Mouse (Mus musculus) liver, embryonic 12.5 days (tissue): ENCODE data around the gene Gdpd1. TPM values are rescaled to one million over a fixed set of nuclear protein-coding genes. Genes with fewer than 3 reads are reported as not detected.

Experiments
- ATAC-seq: fragments of 200-750 bp; cut with Nextera tagmentation; 2 replicates; pipeline ENCODE4 v1.8.0; 2017; ENCODE audit warnings: moderate number of reproducible peaks, mild to moderate bottlenecking, moderate library complexity
- H3K27ac ChIP-seq: fragments of 300-500 bp; sonication (generic); 2 replicates; pipeline ENCODE4 v1.5.1; 2016; ENCODE audit warnings: mild to moderate bottlenecking
- H3K27me3 ChIP-seq: fragments of 300-500 bp; sonication (generic); replicated peaks from 2 replicates; pipeline ENCODE4 v1.6.1; 2016; ENCODE audit warnings: mild to moderate bottlenecking, moderate library complexity
- H3K36me3 ChIP-seq: fragments of 300-500 bp; sonication (generic); 2 replicates; pipeline ENCODE4 v1.6.1; 2016; ENCODE audit warnings: mild to moderate bottlenecking, moderate library complexity
- H3K4me1 ChIP-seq: fragments of 300-500 bp; sonication (generic); 2 replicates; pipeline ENCODE4 v1.6.1; 2016
- H3K4me2 ChIP-seq: fragments of 300-500 bp; sonication (generic); 2 replicates; pipeline ENCODE4 v1.6.1; 2016; ENCODE audit warnings: mild to moderate bottlenecking, moderate library complexity
- H3K4me3 ChIP-seq: fragments of 300-500 bp; sonication (generic); 2 replicates; pipeline ENCODE4 v1.5.1; 2016; ENCODE audit warnings: mild to moderate bottlenecking, moderate library complexity
- H3K9ac ChIP-seq: fragments of 300-500 bp; sonication (generic); 2 replicates; pipeline ENCODE4 v1.6.1; 2016; ENCODE audit warnings: mild to moderate bottlenecking, moderate library complexity
- H3K9me3 ChIP-seq: fragments of 300-500 bp; sonication (generic); replicated peaks from 2 replicates; pipeline ENCODE4 v1.6.1; 2016; ENCODE audit warnings: mild to moderate bottlenecking, moderate library complexity
- WGBS: fragments of 180-500 bp; shearing (Covaris S2); methylation state at CpG from one replicate; pipeline ENCODE4 v1.1.7; 2016; ENCODE audit not compliant: insufficient replicate concordance; 5-methylcytosine and 5-hydroxymethylcytosine counted together
- polyA plus RNA-seq: library from polyadenylated mRNA; unstranded; fragments of >200 nt; fragmentation: Nextera tagmentation; extraction: Ambion mirVana; gene quantifications from 2 replicates; pipeline ENCODE4 v1.2.1, GENCODE M21; 2016

Gene Gdpd1
- polyA plus RNA-seq = 6.2 and 6.8 TPM in 2 replicates

DNA sequence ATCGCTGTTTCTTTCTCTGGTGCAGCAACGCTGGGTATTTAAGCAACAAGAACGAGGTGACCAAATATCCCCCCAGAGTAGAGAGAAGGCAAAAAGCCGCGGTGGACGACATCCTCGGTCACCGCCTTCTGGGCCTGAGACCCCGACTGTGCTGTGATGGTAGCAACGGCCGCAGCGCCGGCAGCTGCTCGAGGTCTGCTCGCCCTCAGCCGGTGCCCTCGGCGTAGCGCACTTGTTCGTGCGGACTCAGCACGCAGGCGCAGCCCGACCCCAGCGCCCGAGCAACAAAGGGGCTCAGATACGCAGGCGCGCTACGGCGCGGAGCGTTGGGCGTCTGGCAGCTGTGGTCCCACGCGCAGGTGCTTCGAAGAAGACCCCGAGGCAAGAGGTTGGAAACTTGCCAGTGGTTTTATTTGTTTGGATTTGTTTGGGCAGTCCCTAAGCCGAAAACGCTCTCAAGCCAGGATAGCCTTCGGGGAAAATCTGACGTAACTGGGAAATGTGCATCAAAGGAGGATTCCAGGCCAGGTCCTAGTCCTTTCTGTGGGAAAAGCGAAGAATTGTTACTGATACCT, at the start of gene Gdpd1:
Gene Gdpd1, minus strand, starts transcription at position 197 of the 575 bp plus-strand sequence.
- H3K4me2 ChIP-seq = peak within 1 kb of the TSS; percentile 100
- H3K27ac ChIP-seq = peak within 1 kb of the TSS; percentile 54; the same call in 1 of the 2 replicates
- H3K36me3 ChIP-seq = peaks cover 31% of the 10 kb centered on the region
- 2% methylated on average over 43 of the region's 43 CpGs for WGBS
- peak; percentile 94 for ATAC-seq
- peak within 1 kb of the TSS; percentile 82 for H3K9ac ChIP-seq
- H3K4me1 ChIP-seq = peaks cover 18% of the 10 kb centered on the region
- no peaks in the 10 kb centered on the region for H3K9me3 ChIP-seq
- peak within 1 kb of the TSS; percentile 76 for H3K4me3 ChIP-seq
- no peaks in the 10 kb centered on the region for H3K27me3 ChIP-seq

DNA sequence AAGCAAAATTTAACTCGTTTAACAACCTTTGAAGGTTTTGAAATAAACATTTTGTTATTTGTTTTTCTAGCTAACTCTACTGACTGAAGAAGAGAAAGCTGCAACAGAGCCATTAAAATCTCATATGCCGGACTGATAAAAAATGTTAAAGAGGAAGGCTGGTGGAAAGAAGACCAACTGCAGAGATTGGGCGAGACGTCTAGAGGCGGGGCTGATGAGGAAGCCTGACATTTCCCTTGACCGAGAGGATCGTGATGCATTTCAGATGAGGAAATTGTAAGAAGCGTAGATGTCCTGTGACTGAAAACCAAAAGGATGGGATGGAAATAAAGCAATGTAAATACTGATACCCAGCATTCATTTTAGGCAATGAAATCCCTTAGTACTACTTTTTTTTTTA, 48.0 kb upstream of the Gdpd1 start:
- WGBS = 71% methylated on average over 8 of the region's 8 CpGs
- Histone ChIP-seq H3K27ac (no peak overlapping the region), H3K27me3 (no peaks in the 10 kb centered on the region), H3K9ac (no peak overlapping the region), H3K36me3 (peaks cover 73% of the 10 kb centered on the region), H3K4me1 (peaks cover 16% of the 10 kb centered on the region), H3K4me3 (no peak overlapping the region), H3K9me3 (no peaks in the 10 kb centered on the region), H3K4me2 (no peak overlapping the region)
- ATAC-seq = no peak

- Histone ChIP-seq H3K4me2 (peak overlapping the region; percentile 72), H3K9ac (peak overlapping the region; percentile 96), H3K4me1 (peaks cover 28% of the 10 kb centered on the region), H3K27me3 (no peaks in the 10 kb centered on the region), H3K27ac (peak overlapping the region; percentile 91), H3K9me3 (no peaks in the 10 kb centered on the region), H3K4me3 (peak overlapping the region; percentile 91), H3K36me3 (peaks cover 55% of the 10 kb centered on the region)
- ATAC-seq = no peak
- 6% methylated on average over 9 of the region's 9 CpGs for WGBS
Observed at GRCm38 (mm10) chr11:87110172-87110909, 36.5 kb upstream of the Gdpd1 start.

DNA sequence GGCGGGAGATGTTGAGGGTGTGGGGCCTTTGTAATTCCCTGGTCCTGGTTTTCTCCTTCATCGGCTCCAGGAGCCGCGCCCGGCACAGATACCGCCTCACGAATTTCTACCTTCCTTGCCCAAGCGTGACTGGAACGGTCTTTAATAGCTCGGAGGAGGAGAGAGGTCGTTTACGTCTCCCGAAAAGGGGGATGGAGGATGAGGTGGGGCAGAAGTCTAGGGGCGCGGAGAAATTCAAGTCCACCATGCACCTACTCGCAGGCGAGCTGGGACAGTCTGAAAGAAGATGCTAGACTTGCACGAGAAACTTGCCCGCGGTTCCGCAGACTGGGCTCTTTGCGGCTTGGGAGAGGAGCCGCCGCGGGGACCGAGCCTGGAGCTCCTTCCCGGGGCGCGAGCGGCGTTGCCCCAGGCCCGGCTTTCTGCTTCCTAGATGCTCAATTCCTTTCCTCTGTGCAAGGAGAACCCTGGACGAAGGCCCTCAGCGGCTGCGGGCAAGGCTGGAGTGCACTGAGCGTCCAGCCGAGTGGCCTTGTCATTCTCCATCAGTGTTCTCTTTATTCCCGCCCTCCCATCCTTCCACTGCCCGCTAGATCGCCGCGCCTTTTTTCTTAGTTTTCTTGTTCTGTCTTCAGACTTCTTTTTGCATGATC, 35.8 kb upstream of the Gdpd1 start:
- under 1% methylated on average over 42 of the region's 42 CpGs for WGBS
- Histone ChIP-seq H3K36me3 (peaks cover 55% of the 10 kb centered on the region), H3K4me2 (peak overlapping the region; percentile 72), H3K9ac (peak overlapping the region; percentile 96), H3K4me3 (peak overlapping the region; percentile 91), H3K27ac (peak overlapping the region; percentile 91), H3K27me3 (no peaks in the 10 kb centered on the region), H3K4me1 (peaks cover 28% of the 10 kb centered on the region), H3K9me3 (no peaks in the 10 kb centered on the region)
- no peak for ATAC-seq

GRCm38 (mm10) chr11:87108755-87109518, 35.1 kb upstream of the Gdpd1 start, which contains the start of gene Ska2:
TSS of gene Ska2 (plus strand) at chr11:87109234.
- no peaks in the 10 kb centered on the region for H3K9me3 ChIP-seq
- peak; percentile 97 for ATAC-seq
- H3K4me1 ChIP-seq = peaks cover 28% of the 10 kb centered on the region
- peak within 1 kb of the TSS; percentile 72 for H3K4me2 ChIP-seq
- H3K27ac ChIP-seq = peak within 1 kb of the TSS; percentile 91
- peak within 1 kb of the TSS; percentile 91 for H3K4me3 ChIP-seq
- peak within 1 kb of the TSS; percentile 96 for H3K9ac ChIP-seq
- peaks cover 55% of the 10 kb centered on the region for H3K36me3 ChIP-seq
- no peaks in the 10 kb centered on the region for H3K27me3 ChIP-seq
- under 1% methylated on average over 40 of the region's 40 CpGs for WGBS

DNA sequence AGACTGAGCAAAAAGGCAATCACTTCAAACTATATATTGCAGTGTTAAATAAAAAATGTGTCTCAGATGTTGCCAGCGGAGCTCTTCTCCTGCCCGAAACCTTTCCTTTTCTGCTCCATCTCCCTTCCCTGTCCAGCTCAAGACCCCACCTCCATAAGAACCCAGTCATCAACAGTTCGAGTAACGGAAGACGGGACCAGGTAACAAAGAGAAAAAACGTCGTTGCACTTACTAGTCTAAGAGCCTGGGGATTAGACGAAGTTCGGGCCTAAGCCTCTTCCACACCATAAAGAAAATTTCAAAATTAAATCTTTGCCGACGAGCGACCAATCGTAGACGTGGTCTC, 34.5 kb upstream of the Gdpd1 start, which contains the start of gene Prr11:
Gene Prr11, minus strand, starts transcription at position 300 of the 346 bp plus-strand sequence.
- Histone ChIP-seq H3K4me2 (peak within 1 kb of the TSS; percentile 72), H3K27ac (peak within 1 kb of the TSS; percentile 91), H3K9me3 (no peaks in the 10 kb centered on the region), H3K9ac (peak within 1 kb of the TSS; percentile 96), H3K27me3 (no peaks in the 10 kb centered on the region), H3K4me3 (peak within 1 kb of the TSS; percentile 91), H3K4me1 (peaks cover 28% of the 10 kb centered on the region), H3K36me3 (peaks cover 55% of the 10 kb centered on the region)
- under 1% methylated on average over 14 of the region's 14 CpGs for whole genome bisulfite sequencing
- no peak for ATAC-seq

DNA sequence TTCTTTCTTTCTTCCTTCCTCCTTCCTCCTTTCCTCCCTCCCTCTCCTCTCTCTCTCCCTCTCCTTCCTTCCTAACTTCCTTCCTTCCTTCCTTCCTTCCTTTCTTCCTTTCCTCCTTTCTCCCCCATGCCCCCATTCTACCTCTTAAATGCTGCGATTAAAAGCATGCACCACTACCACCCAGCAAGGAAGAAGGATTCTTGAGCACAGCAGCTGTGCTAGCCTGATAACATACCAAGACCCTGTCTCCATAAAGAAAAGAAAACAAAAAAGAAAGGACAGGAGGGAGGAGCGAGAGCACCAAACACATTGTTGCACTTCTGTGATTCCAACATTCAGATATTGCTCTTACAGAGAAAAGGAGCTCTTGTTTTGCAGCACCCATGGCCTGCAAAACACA, 13.3 kb upstream of the Gdpd1 start:
- WGBS = 21% methylated on average over 2 of the region's 2 CpGs
- peak overlapping the region; percentile 75 for H3K27ac ChIP-seq

DNA sequence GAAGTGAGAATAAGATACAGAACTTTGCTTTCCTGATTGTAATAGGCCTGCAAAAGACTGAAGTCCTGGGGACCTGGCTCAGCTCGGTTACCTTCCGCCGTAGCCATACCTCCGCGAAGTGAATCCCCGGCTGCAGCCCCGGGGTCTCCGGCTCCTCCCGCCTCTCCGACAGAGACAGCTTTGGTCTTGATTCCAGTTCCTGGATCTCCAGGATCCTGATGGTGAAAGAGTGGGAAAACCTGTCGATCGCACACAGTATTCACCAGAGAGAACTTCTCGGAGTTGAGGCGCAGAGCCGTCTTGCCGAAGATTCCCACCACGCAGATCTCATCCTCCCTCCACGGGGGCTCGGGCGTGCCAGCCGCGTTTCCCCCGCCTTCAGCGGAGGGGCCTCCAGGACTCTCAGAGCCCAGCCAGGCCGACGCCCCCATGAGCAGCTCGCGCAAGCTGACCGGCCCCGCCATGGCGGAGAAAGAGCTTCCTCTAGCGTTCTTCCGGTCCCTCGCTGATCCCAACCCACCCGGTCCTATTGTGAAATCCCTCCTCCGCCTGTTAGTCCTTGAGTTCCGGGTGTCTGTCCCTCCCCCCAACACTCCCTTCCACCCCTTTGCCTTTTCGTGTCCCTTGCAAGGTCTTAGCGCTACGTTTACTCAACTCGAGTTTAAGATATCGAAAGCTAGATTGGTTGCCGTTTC, 12.6 kb upstream of the Gdpd1 start, which contains the start of gene Smg8:
Gene Smg8, minus strand, starts transcription at position 485 of the 695 bp plus-strand sequence.
- Histone ChIP-seq H3K9me3 (no peaks in the 10 kb centered on the region), H3K9ac (peak within 1 kb of the TSS; percentile 88), H3K27me3 (no peaks in the 10 kb centered on the region), H3K4me3 (peak within 1 kb of the TSS; percentile 86), H3K27ac (peak within 1 kb of the TSS; percentile 75), H3K4me1 (peaks cover 38% of the 10 kb centered on the region), H3K36me3 (peaks cover 59% of the 10 kb centered on the region), H3K4me2 (peak within 1 kb of the TSS; percentile 81)
- ATAC-seq = peak; percentile 89
- under 1% methylated on average over 43 of the region's 43 CpGs for WGBS

More for the DNA sequence above, 13.3 kb upstream of the Gdpd1 start:
- H3K36me3 ChIP-seq = peaks cover 59% of the 10 kb centered on the region
- peak; percentile 52; the same call in 1 of the 2 replicates for ATAC-seq
- peak overlapping the region; percentile 81 for H3K4me2 ChIP-seq
- H3K9me3 ChIP-seq = no peaks in the 10 kb centered on the region
- no peaks in the 10 kb centered on the region for H3K27me3 ChIP-seq
- H3K9ac ChIP-seq = peak overlapping the region; percentile 88
- peaks cover 38% of the 10 kb centered on the region for H3K4me1 ChIP-seq
- H3K4me3 ChIP-seq = peak overlapping the region; percentile 86

- ATAC-seq = no peak
Observed at GRCm38 (mm10) chr11:87085461-87085860, 11.6 kb upstream of the Gdpd1 start.

DNA sequence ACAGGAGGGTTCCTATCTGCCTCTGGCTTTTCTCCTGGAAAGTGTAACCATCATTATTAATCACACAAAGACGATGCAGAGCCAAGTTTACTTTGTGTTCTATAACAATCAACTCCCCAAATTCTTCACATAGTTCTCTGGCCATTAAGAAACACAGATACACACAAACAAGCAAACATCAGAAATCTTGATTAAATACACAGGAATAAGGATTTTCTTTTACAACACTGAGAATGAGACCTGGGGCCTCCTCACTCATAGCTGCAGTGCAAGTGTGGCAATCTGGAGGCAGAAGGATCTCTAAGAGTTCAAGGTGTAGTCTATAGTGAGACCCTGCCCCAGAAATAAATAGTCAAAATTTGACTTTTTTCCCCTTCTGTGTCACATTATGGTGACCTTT, 9.8 kb upstream of the Gdpd1 start:
- H3K27ac ChIP-seq = no peak overlapping the region
- ATAC-seq = no peak
- peak overlapping the region; percentile 5; the same call in 1 of the 2 replicates for H3K4me2 ChIP-seq
- H3K4me3 ChIP-seq = no peak overlapping the region
- H3K9me3 ChIP-seq = no peaks in the 10 kb centered on the region
- H3K4me1 ChIP-seq = peaks cover 42% of the 10 kb centered on the region
- WGBS = 64% methylated on average over 1 of the region's 1 CpGs
- H3K36me3 ChIP-seq = peaks cover 65% of the 10 kb centered on the region
- no peak overlapping the region for H3K9ac ChIP-seq
- no peaks in the 10 kb centered on the region for H3K27me3 ChIP-seq

More at GRCm38 (mm10) chr11:87085461-87085860, 11.6 kb upstream of the Gdpd1 start:
- Histone ChIP-seq H3K4me2 (peak overlapping the region; percentile 81), H3K27ac (no peak overlapping the region), H3K9ac (peak overlapping the region; percentile 88), H3K9me3 (no peaks in the 10 kb centered on the region), H3K4me1 (peaks cover 38% of the 10 kb centered on the region), H3K36me3 (peaks cover 59% of the 10 kb centered on the region), H3K4me3 (peak overlapping the region; percentile 86), H3K27me3 (no peaks in the 10 kb centered on the region)
- WGBS = 77% methylated on average over 13 of the region's 13 CpGs
